Mouse (Mus musculus): ENCODE data around the gene Zfp341.
A peak's percentile ranks its signal among the peaks of the same experiment; 100 is the strongest.

Gene Zfp341

DNA sequence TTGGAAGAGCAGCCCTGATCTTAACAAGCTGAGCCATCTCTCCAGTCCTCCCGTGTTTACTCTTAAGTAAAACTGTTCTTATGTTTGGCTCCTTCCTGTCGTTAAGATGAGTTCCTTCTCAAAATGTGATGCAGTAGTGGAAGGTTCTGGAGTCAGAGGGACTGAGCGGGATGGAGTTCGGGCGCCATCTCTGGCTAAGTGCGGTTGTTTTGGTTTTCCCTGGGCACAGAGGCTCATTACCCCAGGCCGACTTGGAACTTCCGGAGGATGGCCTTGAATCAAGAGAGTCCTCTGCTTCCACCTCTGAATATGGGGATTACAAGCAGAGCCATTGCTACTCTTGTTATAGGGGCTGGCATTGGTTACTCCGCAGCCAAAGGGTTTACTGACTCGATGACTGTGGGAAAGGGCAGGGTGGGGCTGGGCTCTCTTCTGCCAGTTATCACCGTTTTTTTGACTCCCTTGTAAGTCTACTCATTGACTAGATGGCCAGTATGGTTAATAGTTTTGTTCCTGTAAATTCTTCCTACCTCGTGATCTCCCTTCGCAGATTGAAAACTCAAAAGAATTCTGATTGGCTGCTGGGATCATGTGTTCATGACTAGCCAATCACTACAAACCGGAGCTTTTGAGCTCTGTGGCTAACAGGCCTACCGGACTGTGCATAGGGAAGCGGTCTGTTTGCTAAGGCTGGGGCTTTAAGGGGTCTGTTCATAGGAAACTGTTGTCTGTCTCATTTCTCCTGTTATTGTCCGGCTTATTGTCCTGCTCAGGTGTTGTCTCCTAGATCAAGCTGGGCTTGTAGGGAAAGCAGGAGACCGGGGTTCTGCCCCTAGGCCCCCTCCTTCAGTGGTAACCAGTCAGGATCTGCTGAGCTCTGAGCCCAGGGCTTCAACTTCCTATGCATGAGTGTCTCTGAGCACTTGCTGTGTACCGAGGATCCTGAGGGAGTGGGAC lies 63.8 kb downstream of the Zfp341 start:
- DNase-seq (ENCODE audit: low spot score in 2 of 2): peak in 1 of 2 experiments; percentile 18

DNA sequence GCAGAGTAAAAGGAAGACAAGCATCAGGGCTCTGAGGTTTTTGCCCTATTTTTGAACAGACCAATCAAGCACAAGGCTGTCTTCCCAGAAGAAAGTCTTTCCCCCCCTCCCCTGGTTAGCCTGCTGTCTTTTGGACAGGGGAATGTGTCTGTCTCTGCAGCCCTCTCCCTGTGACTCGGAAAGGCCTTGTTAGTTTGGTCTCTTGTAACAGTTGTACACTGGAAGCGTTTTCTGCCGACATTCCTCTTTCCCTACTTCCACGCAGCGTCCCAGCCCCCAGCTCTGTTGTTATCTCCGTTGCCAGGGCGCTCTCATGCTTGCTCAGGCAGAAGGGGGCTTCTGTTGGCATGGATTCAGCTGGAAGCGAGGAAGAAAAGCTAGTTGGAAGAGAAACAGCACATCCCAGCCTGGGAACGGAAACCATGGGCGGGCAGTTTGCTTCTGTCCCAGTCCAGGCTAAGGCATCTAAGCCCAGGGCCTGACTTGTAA lies 64.6 kb downstream of the Zfp341 start:
- no peak for DNase-seq (ENCODE audit: low spot score in 2 of 2)

DNA sequence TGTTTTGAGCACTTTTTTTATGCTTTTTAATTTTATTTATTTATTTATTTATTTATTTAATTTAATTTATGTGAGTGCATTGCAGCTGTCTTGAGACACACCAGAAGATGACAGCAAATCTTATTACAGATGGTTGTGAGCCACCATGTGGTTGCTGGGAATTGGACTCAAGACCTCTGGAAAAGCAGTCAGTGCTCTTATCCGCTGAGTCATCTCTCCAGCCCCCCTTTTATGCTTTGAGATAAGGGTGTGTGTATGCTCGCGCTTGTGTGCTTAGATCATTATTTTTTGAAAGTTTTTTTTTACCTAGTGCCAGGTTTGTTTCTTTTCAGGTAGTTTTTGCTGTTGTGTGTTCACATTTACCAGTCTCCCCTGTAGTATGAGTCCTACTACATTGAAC lies 65.9 kb downstream of the Zfp341 start:
- no peak for DNase-seq (ENCODE audit: low spot score in 2 of 2)

DNA sequence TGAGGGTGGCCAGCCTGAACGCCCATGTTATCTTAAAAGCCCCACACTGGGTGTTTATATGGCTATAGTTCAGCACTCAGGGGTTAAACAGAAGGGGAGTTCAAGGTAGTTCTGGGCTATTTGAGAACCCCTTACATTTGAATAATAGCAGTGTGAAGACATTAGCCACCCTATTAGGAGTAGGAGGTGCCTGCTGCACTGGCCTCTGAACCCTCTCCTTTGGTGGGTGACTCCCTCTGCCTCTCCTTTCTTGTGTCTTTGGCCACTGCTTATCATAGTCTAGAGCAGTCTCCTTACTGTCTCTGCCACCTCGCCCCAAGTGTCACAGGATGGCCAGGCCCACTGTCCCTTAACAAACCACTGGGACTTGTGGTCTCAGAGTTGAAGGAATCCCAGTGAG lies 67.2 kb downstream of the Zfp341 start:
- DNase-seq (ENCODE audit: low spot score in 2 of 2): no peak

- no peak for DNase-seq (ENCODE audit: low spot score in 2 of 2)
Measured at GRCm38 (mm10) chr2:154680941-154681340, 67.8 kb downstream of the Zfp341 start.

DNA sequence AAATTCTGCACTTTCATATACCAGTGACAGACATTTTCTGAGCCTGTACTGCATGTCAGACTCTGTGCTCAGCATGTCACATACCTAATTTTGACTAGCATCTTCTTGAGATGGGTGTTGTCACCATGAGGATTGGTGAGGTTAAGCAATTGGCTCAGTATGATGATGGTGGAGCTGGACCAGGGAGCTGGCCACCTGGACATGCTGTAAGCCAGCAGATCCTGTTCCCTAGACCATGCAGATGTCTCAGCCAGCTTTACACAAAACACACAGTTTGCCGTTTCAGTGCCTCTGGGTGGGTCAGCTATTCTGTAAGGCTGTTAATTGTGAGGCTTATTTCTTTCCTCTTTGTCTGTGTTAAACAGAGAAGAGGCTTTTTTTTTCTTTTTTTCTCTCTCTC lies 69.6 kb downstream of the Zfp341 start:
- DNase-seq (ENCODE audit: low spot score in 2 of 2): no peak

GRCm38 (mm10) chr2:154684901-154685470 lies 71.9 kb downstream of the Zfp341 start:
- DNase-seq (ENCODE audit: low spot score in 2 of 2): no peak

DNA sequence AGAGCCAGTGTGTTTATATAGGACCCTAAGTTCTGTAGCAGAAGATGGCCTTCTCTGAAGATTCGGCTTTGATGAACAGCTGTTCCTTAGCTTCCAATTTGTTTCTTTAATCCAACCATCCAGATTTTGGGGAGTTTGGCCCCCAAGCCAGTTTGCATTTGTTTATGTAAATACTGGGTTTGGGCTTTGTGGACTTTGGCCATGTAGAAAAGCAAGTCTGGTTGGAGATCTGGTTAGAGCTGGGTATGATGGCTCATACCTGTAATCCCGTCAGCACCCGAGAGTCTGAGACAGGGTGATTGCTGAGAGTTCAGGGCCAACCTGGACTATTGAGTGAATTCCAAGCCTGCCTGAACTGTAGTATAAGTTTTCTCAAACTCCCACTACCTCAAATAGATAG lies 72.7 kb downstream of the Zfp341 start:
- DNase-seq (ENCODE audit: low spot score in 2 of 2): no peak

DNA sequence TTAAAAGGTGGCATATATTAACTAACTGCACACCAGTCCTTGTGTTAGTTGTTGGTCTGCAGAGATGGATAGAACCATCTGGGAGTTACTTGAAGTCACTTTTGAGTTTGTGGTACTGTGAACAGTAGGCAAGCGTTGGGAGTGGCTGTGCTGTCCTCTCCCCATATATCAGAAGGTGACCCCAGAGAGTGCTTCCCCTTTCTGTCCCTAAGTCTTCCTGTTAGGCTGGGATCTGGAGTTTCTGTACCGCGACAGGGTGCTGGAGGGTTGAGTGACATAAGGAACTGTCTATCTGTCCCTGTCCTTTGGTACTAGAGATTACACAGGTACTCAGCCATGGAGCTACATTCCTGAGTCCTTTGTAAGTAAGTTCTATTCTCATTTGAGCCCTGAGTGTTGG lies 73.7 kb downstream of the Zfp341 start:
- no peak for DNase-seq (ENCODE audit: low spot score in 2 of 2)

- no peak for DNase-seq (ENCODE audit: low spot score in 2 of 2)
Measured at GRCm38 (mm10) chr2:154689391-154689790, 76.3 kb downstream of the Zfp341 start.

GRCm38 (mm10) chr2:154690959-154691358 lies 77.9 kb downstream of the Zfp341 start:
- DNase-seq (ENCODE audit: low spot score in 2 of 2): no peak

GRCm38 (mm10) chr2:154693186-154693940 lies 80.3 kb downstream of the Zfp341 start:
- no peak for DNase-seq (ENCODE audit: low spot score in 2 of 2)

DNA sequence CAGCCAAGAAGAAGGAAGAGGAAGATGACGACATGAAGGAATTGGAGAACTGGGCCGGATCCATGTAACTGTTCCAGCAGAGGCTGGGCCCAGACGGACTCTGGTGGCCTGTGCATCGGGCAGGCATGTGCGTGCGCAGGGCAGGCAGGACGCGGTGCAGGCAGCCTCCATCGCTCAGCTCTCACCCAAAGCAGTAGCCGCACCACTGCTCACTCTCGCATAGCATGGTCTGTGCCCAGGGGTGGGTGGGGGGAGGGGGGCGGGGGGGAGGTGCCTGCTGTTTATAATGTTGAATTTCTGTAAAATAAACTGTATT lies 80.8 kb downstream of the Zfp341 start:
- no peak for DNase-seq (ENCODE audit: low spot score in 2 of 2)

DNA sequence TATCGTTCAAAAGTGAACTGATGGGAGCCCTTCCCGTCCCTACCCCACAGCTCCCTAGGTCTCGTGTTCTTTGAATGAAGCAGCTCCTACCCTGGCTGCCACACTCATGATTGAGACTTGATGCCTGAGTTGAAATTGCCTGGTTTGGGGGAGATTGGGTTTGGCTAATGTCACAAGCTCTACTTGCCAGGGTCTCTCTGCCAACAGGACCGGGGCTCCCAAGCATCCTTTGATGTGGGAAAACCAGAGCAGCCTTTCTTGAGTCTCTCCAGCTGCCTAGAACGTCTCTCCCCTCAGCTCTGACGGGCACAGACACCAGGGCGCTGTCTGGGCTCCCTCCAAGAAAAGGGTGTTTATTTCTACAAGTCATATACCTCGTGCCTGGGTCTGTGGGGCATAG lies 82.6 kb downstream of the Zfp341 start:
- no peak for DNase-seq (ENCODE audit: low spot score in 2 of 2)

Data from thymus, postnatal 10 days (tissue).